Mouse (Mus musculus) E14TG2a.4 (cell line): ENCODE data around the gene Cav3.

ENCODE experiments used
- H3K27me3 ChIP-seq: 2 replicates; pipeline ENCODE4 v1.6.1; 2014; ENCODE audit warnings: low read length, control low read depth; ENCODE audit not compliant: insufficient read depth
- H3K36me3 ChIP-seq: 2 replicates; pipeline ENCODE4 v1.6.1; 2014; ENCODE audit warnings: low read length, control low read depth; ENCODE audit not compliant: insufficient read depth
- H3K4me1 ChIP-seq: replicated peaks from 2 replicates; pipeline ENCODE4 v1.6.1; 2014; ENCODE audit warnings: low read depth, low read length, control low read depth
- H3K4me3 ChIP-seq: replicated peaks from 2 replicates; pipeline ENCODE4 v1.5.1; 2014; ENCODE audit warnings: mild to moderate bottlenecking, low read length
- H3K9me3 ChIP-seq: 2 replicates; pipeline ENCODE4 v1.6.1; 2014; ENCODE audit warnings: low read length, control low read depth
- CTCF ChIP-seq: conservative IDR thresholded peaks from 2 replicates; pipeline ENCODE4 v1.5.1; 2014; ENCODE audit warnings: low read length
- NANOG ChIP-seq: IDR thresholded peaks from 2 replicates; pipeline ENCODE4 v1.6.1; 2014; ENCODE audit warnings: borderline replicate concordance, low read length, mixed read lengths
- POU5F1 ChIP-seq: IDR thresholded peaks from 2 replicates; pipeline ENCODE4 v1.6.1; 2014; ENCODE audit warnings: low read length, borderline replicate concordance

Cav3 gene

GRCm38 (mm10) chr6:112498716-112499115 is 39.4 kb downstream of the Cav3 start:
- no peak overlapping the region for H3K4me3 ChIP-seq
- no peaks in the 10 kb centered on the region for H3K36me3 ChIP-seq
- TF ChIP-seq NANOG = no peak
- no peak for TF ChIP-seq CTCF
- no peak for TF ChIP-seq POU5F1
- no peaks in the 10 kb centered on the region for H3K27me3 ChIP-seq
- H3K9me3 ChIP-seq = no peaks in the 10 kb centered on the region
- peaks cover 15% of the 10 kb centered on the region for H3K4me1 ChIP-seq

GRCm38 (mm10) chr6:112499456-112499855 is 40.2 kb downstream of the Cav3 start:
- Histone ChIP-seq H3K36me3 (no peaks in the 10 kb centered on the region), H3K4me3 (no peak overlapping the region), H3K4me1 (peaks cover 15% of the 10 kb centered on the region), H3K27me3 (no peaks in the 10 kb centered on the region), H3K9me3 (no peaks in the 10 kb centered on the region)
- no peak for TF ChIP-seq CTCF

- H3K36me3 ChIP-seq = no peaks in the 10 kb centered on the region
- no peak overlapping the region for H3K4me3 ChIP-seq
- TF ChIP-seq POU5F1 (no peak), NANOG (no peak), CTCF (no peak)
- H3K27me3 ChIP-seq = no peaks in the 10 kb centered on the region
- no peaks in the 10 kb centered on the region for H3K9me3 ChIP-seq
- peaks cover 2% of the 10 kb centered on the region for H3K4me1 ChIP-seq
Measured at GRCm38 (mm10) chr6:112501156-112501555, 41.9 kb downstream of the Cav3 start.

- no peak for TF ChIP-seq CTCF
- TF ChIP-seq POU5F1 = no peak
- no peak for TF ChIP-seq NANOG
- Histone ChIP-seq H3K27me3 (no peaks in the 10 kb centered on the region), H3K4me3 (no peak overlapping the region), H3K4me1 (peaks cover 4% of the 10 kb centered on the region), H3K9me3 (no peaks in the 10 kb centered on the region), H3K36me3 (no peaks in the 10 kb centered on the region)
Measured at GRCm38 (mm10) chr6:112507617-112508016, 48.3 kb downstream of the Cav3 start.

- TF ChIP-seq CTCF = no peak
- no peak for TF ChIP-seq NANOG
- TF ChIP-seq POU5F1 = no peak
- Histone ChIP-seq H3K4me3 (no peak overlapping the region), H3K9me3 (no peaks in the 10 kb centered on the region), H3K36me3 (no peaks in the 10 kb centered on the region), H3K27me3 (no peaks in the 10 kb centered on the region), H3K4me1 (peaks cover 4% of the 10 kb centered on the region)
Measured at GRCm38 (mm10) chr6:112509590-112510131, 50.4 kb downstream of the Cav3 start.

- TF ChIP-seq CTCF (no peak), NANOG (no peak), POU5F1 (no peak)
Measured at GRCm38 (mm10) chr6:112510346-112510745, 51.0 kb downstream of the Cav3 start.

GRCm38 (mm10) chr6:112514591-112514990 is 55.3 kb downstream of the Cav3 start:
- Histone ChIP-seq H3K4me3 (no peak overlapping the region), H3K27me3 (no peaks in the 10 kb centered on the region; the same call in 1 of the 2 replicates), H3K4me1 (peaks cover 12% of the 10 kb centered on the region), H3K9me3 (no peaks in the 10 kb centered on the region), H3K36me3 (no peaks in the 10 kb centered on the region)
- TF ChIP-seq NANOG (no peak), CTCF (no peak), POU5F1 (no peak)

More at GRCm38 (mm10) chr6:112510346-112510745, 51.0 kb downstream of the Cav3 start:
- no peaks in the 10 kb centered on the region for H3K36me3 ChIP-seq
- no peaks in the 10 kb centered on the region for H3K27me3 ChIP-seq
- no peak overlapping the region for H3K4me3 ChIP-seq
- no peaks in the 10 kb centered on the region for H3K9me3 ChIP-seq
- H3K4me1 ChIP-seq = peaks cover 4% of the 10 kb centered on the region

GRCm38 (mm10) chr6:112516496-112516895 is 57.2 kb downstream of the Cav3 start:
- Histone ChIP-seq H3K4me1 (peaks cover 8% of the 10 kb centered on the region), H3K27me3 (no peaks in the 10 kb centered on the region; the same call in 1 of the 2 replicates), H3K36me3 (no peaks in the 10 kb centered on the region), H3K9me3 (peaks cover 8% of the 10 kb centered on the region; the same call in 1 of the 2 replicates), H3K4me3 (no peak overlapping the region)
- no peak for TF ChIP-seq POU5F1
- no peak for TF ChIP-seq CTCF

- no peak for TF ChIP-seq POU5F1
- no peak for TF ChIP-seq CTCF
- TF ChIP-seq NANOG = no peak
- no peaks in the 10 kb centered on the region; the same call in 1 of the 2 replicates for H3K27me3 ChIP-seq
- peaks cover 8% of the 10 kb centered on the region; the same call in 1 of the 2 replicates for H3K9me3 ChIP-seq
- H3K4me3 ChIP-seq = no peak overlapping the region
- H3K4me1 ChIP-seq = peaks cover 8% of the 10 kb centered on the region
- H3K36me3 ChIP-seq = no peaks in the 10 kb centered on the region
Measured at GRCm38 (mm10) chr6:112517572-112517971, 58.3 kb downstream of the Cav3 start.
